Mouse (Mus musculus): ENCODE measurements around the gene Dyrk1a. TPM values are rescaled to one million over a fixed set of nuclear protein-coding genes. Genes with fewer than 3 reads are reported as not detected.

The Dyrk1a gene
- polyA plus RNA-seq, 1 experiment from 2014 or later = 11.6 TPM

DNA sequence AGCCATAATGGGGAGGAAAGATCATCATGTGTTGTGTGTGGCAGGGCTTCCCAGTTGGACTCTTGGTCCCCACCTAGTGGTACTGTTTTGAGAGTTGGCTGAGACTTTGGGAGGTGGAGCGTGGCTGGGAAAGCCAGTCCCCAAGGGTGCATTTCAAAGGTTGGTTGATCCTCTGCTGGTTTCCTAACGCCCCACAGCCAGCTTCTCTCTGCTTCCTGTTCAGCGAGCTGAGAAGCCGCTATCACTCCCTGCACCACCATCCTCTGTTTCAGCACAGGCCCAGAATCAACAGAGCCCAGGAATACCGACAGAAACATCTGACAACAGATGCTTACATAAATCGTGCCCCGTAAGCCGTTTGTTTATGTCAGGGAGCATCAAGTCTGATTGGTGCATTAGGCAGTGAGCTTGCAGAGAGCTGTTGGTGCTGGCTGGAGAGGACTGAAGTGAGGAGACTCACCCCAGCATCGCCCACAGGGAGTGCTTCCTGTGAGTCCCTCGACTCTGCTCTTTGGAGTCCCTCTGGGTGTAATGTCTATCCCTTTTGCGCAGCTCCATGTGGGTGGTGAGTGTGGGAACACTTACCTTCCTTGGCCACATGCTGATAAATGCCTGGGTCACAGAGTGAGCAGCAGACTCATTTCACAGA is 174.2 kb downstream of the Dyrk1a start:
- H3K9ac ChIP-seq (replicated peaks) = no peak overlapping the region; the same call in 1 of the 2 replicates
- 3% methylated on average over 11 of the region's 11 CpGs for WGBS
- ATAC-seq (ENCODE audit: insufficient number of reproducible peaks, insufficient read depth, low FRiP score, low TSS enrichment, low read depth) = no peak; the same call in 1 of the 2 replicates
- H3K27ac ChIP-seq = no peak overlapping the region
- no peaks in the 10 kb centered on the region for H3K9me3 ChIP-seq
- H3K4me1 ChIP-seq (replicated peaks) = peaks cover 12% of the 10 kb centered on the region
- H3K36me3 ChIP-seq = no peaks in the 10 kb centered on the region
- peak overlapping the region; percentile 26 for H3K4me3 ChIP-seq (replicated peaks)
- H3K4me2 ChIP-seq = peak overlapping the region; percentile 52
- H3K27me3 ChIP-seq = no peaks in the 10 kb centered on the region; the same call in 1 of the 2 replicates

- Histone ChIP-seq H3K4me2 (no peak overlapping the region), H3K4me1 (replicated peaks) (peaks cover 12% of the 10 kb centered on the region), H3K9me3 (no peaks in the 10 kb centered on the region), H3K27me3 (no peaks in the 10 kb centered on the region), H3K4me3 (replicated peaks) (no peak overlapping the region), H3K27ac (no peak overlapping the region), H3K9ac (replicated peaks) (no peak overlapping the region), H3K36me3 (no peaks in the 10 kb centered on the region)
- 81% methylated on average over 9 of the region's 9 CpGs for WGBS
- no peak for ATAC-seq (ENCODE audit: insufficient number of reproducible peaks, insufficient read depth, low FRiP score, low TSS enrichment, low read depth)
Observed at GRCm38 (mm10) chr16:94745016-94745415, 175.2 kb downstream of the Dyrk1a start.

Other genes starting within 250 kb of the Dyrk1a start
- gene Ripply3, start 241.6 kb upstream of the Dyrk1a start, polyA plus RNA-seq (2016; fragmentation: Nextera tagmentation; extraction: Ambion mirVana) = 3.7 and 4.3 TPM in 2 replicates
- 334 and 339 TPM in 2 replicates for gene Ttc3, start 199.4 kb upstream of the Dyrk1a start, polyA plus RNA-seq (2016; fragmentation: Nextera tagmentation; extraction: Ambion mirVana)
- gene Pigp, start 198.2 kb upstream of the Dyrk1a start, polyA plus RNA-seq (2016; fragmentation: Nextera tagmentation; extraction: Ambion mirVana) = 97.9 and 101 TPM in 2 replicates
- 52.4 and 61.7 TPM in 2 replicates for gene Vps26c, start 43.2 kb upstream of the Dyrk1a start, polyA plus RNA-seq (2016; fragmentation: Nextera tagmentation; extraction: Ambion mirVana)

Measured in limb, embryonic 12.5 days (tissue).